Mouse (Mus musculus) hindbrain, embryonic 13.5 days (tissue): ENCODE measurements around the gene Fam92b. TPM values are rescaled to one million over a fixed set of nuclear protein-coding genes. Genes with fewer than 3 reads are reported as not detected.

Experiments
- ATAC-seq: fragments of 200-750 bp; cut with Nextera tagmentation; 2 replicates; pipeline ENCODE4 v1.8.0; 2017; ENCODE audit warnings: moderate TSS enrichment; ENCODE audit not compliant: low FRiP score
- H3K27ac ChIP-seq: fragments of 300-500 bp; sonication (generic); 2 replicates; pipeline ENCODE4 v1.5.1; 2015; ENCODE audit warnings: inconsistent platforms, mild to moderate bottlenecking, moderate library complexity
- H3K27me3 ChIP-seq: fragments of 300-500 bp; sonication (generic); 2 replicates; pipeline ENCODE4 v1.6.1; 2015; ENCODE audit warnings: mild to moderate bottlenecking, inconsistent platforms
- H3K36me3 ChIP-seq: fragments of 300-500 bp; sonication (generic); 2 replicates; pipeline ENCODE4 v1.6.1; 2015; ENCODE audit warnings: mild to moderate bottlenecking, inconsistent platforms
- H3K4me1 ChIP-seq: fragments of 300-500 bp; sonication (generic); replicated peaks from 2 replicates; pipeline ENCODE4 v1.6.1; 2015; ENCODE audit warnings: inconsistent platforms
- H3K4me2 ChIP-seq: fragments of 300-500 bp; sonication (generic); 2 replicates; pipeline ENCODE4 v1.6.1; 2015; ENCODE audit warnings: inconsistent platforms, mild to moderate bottlenecking, moderate library complexity
- H3K4me3 ChIP-seq: fragments of 300-500 bp; sonication (generic); 2 replicates; pipeline ENCODE4 v1.5.1; 2015; ENCODE audit warnings: mild to moderate bottlenecking, inconsistent platforms
- H3K9ac ChIP-seq: fragments of 300-500 bp; sonication (generic); 2 replicates; pipeline ENCODE4 v1.6.1; 2015; ENCODE audit warnings: mild to moderate bottlenecking, inconsistent platforms
- H3K9me3 ChIP-seq: fragments of 300-500 bp; sonication (generic); 2 replicates; pipeline ENCODE4 v1.6.1; 2016; ENCODE audit warnings: inconsistent platforms
- WGBS: fragments of 180-500 bp; shearing (Covaris S2); methylation state at CpG from one replicate; pipeline ENCODE4 v1.1.7; 2015; 5-methylcytosine and 5-hydroxymethylcytosine counted together
- polyA plus RNA-seq: library from polyadenylated mRNA; unstranded; fragments of >200 nt; fragmentation: Nextera tagmentation; extraction: Ambion mirVana; gene quantifications from 2 replicates; pipeline ENCODE4 v1.2.1, GENCODE M21; 2015

Gene Fam92b
- polyA plus RNA-seq, 1 experiment from 2014 or later: 2.6 TPM

DNA sequence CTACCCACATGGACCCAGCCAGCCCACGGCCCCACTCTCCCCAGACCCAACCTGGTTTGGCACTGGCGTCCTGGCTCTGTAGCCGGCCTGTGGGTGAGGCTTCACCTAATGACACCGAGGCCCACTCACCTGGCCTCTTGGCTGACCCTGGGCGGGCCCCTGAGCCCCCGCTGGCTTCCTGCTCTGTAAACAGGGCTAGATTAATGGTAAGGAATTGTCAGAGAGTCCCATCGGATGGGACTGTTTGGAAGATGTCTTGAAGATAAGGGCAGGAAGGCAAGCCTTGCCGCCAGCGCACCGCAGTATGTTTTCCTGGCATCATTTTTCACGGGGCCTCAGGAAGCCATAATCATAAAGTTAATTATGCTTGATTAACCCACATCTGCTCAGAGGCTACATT is 30.8 kb upstream of the Fam92b start:
- Histone ChIP-seq H3K27me3 (0 out of 2 replicates have a peak, but pooled peaks cover 11% of the 10 kb centered on the region), H3K9ac (no peak overlapping the region)
- 64% methylated on average over 11 of the region's 11 CpGs for WGBS

GRCm38 (mm10) chr8:120207364-120207763 is 30.1 kb upstream of the Fam92b start:
- no peak overlapping the region for H3K4me3 ChIP-seq
- no peaks in the 10 kb centered on the region for H3K9me3 ChIP-seq
- no peak overlapping the region for H3K4me2 ChIP-seq
- WGBS: 87% methylated on average over 8 of the region's 8 CpGs
- H3K27me3 ChIP-seq: 0 out of 2 replicates have a peak, but pooled peaks cover 8% of the 10 kb centered on the region
- ATAC-seq: no peak
- H3K36me3 ChIP-seq: no peaks in the 10 kb centered on the region
- no peak overlapping the region for H3K9ac ChIP-seq
- H3K27ac ChIP-seq: no peak overlapping the region
- H3K4me1 ChIP-seq: peaks cover 25% of the 10 kb centered on the region

More for the DNA sequence above, 30.8 kb upstream of the Fam92b start:
- peaks cover 25% of the 10 kb centered on the region for H3K4me1 ChIP-seq
- H3K4me3 ChIP-seq: no peak overlapping the region
- no peaks in the 10 kb centered on the region for H3K9me3 ChIP-seq
- H3K4me2 ChIP-seq: no peak overlapping the region
- H3K27ac ChIP-seq: 0 out of 2 replicates have a peak overlapping the region, but pooled peaks have one; percentile 9
- H3K36me3 ChIP-seq: no peaks in the 10 kb centered on the region
- ATAC-seq: no peak

DNA sequence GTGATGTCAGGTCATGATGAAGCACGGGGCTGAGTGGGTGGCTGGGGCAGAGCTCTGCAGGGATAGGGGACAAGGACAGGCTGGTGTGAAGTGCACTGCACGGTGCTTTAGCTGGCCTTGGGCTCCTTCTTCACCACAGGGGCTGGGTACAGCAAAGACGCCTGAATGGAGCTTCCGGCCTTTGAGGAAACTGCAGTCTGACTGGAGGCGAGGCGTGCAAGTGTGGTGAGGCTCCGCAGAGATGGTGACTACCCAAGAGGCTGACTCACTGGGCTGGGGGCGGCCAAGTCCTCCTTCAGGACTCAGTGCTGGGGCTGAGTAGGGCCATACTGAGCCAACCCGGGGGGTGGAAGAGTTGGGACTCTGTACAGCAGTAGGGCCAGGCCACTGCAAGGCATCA is 28.6 kb upstream of the Fam92b start:
- H3K36me3 ChIP-seq: no peaks in the 10 kb centered on the region
- no peak overlapping the region for H3K9ac ChIP-seq
- H3K27me3 ChIP-seq: 0 out of 2 replicates have a peak, but pooled peaks cover 8% of the 10 kb centered on the region
- WGBS: 90% methylated on average over 9 of the region's 9 CpGs
- no peaks in the 10 kb centered on the region for H3K9me3 ChIP-seq
- no peak overlapping the region for H3K27ac ChIP-seq
- ATAC-seq: no peak
- H3K4me2 ChIP-seq: no peak overlapping the region
- peaks cover 22% of the 10 kb centered on the region for H3K4me1 ChIP-seq
- no peak overlapping the region for H3K4me3 ChIP-seq

- 70% methylated on average over 7 of the region's 7 CpGs for WGBS
- peaks cover 16% of the 10 kb centered on the region for H3K4me1 ChIP-seq
- no peak for ATAC-seq
Observed at GRCm38 (mm10) chr8:120204736-120205360, 27.6 kb upstream of the Fam92b start.

GRCm38 (mm10) chr8:120202546-120202945 is 25.3 kb upstream of the Fam92b start:
- H3K36me3 ChIP-seq: no peaks in the 10 kb centered on the region
- 0 out of 2 replicates have a peak, but pooled peaks cover 3% of the 10 kb centered on the region for H3K27me3 ChIP-seq
- no peak overlapping the region for H3K4me3 ChIP-seq
- H3K9me3 ChIP-seq: no peaks in the 10 kb centered on the region
- H3K4me1 ChIP-seq: peaks cover 8% of the 10 kb centered on the region; the same call in 1 of the 2 replicates
- no peak overlapping the region for H3K9ac ChIP-seq
- no peak overlapping the region for H3K27ac ChIP-seq
- ATAC-seq: no peak
- WGBS: 69% methylated on average over 3 of the region's 3 CpGs
- no peak overlapping the region for H3K4me2 ChIP-seq

More at GRCm38 (mm10) chr8:120204736-120205360, 27.6 kb upstream of the Fam92b start:
- Histone ChIP-seq H3K27me3 (0 out of 2 replicates have a peak, but pooled peaks cover 5% of the 10 kb centered on the region), H3K4me2 (no peak overlapping the region), H3K27ac (no peak overlapping the region), H3K9ac (no peak overlapping the region), H3K9me3 (no peaks in the 10 kb centered on the region), H3K4me3 (no peak overlapping the region), H3K36me3 (no peaks in the 10 kb centered on the region)

DNA sequence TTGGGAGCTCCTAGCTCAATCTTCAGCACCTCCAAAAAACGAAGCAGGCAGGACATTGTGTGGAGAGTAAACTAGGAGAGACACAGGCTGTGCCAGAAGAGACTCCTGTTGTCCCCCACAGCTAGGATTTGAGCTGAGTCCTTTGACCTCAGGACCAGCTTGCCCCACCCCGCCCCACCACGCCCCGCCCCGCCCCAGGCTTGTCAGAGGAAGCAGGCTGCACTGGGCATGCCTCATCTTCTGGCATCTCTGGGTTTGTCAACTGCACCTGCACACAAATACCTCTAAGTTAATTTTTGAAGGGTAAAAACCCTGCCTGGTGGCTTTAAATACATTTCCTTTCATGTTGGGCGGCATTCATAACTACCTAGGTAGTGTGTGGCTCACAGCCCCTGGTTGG is 24.1 kb upstream of the Fam92b start:
- no peaks in the 10 kb centered on the region for H3K36me3 ChIP-seq
- H3K27ac ChIP-seq: no peak overlapping the region
- no peak overlapping the region for H3K4me3 ChIP-seq
- H3K4me1 ChIP-seq: peaks cover 8% of the 10 kb centered on the region; the same call in 1 of the 2 replicates
- H3K9ac ChIP-seq: no peak overlapping the region
- whole genome bisulfite sequencing: 85% methylated on average over 6 of the region's 6 CpGs
- no peak for ATAC-seq
- H3K27me3 ChIP-seq: 0 out of 2 replicates have a peak, but pooled peaks cover 3% of the 10 kb centered on the region
- H3K4me2 ChIP-seq: no peak overlapping the region
- no peaks in the 10 kb centered on the region for H3K9me3 ChIP-seq

- no peak overlapping the region for H3K9ac ChIP-seq
- H3K4me1 ChIP-seq: peaks cover 20% of the 10 kb centered on the region
- ATAC-seq: no peak
- H3K4me2 ChIP-seq: no peak overlapping the region
- 0 out of 2 replicates have a peak, but pooled peaks cover 5% of the 10 kb centered on the region for H3K27me3 ChIP-seq
- WGBS: 97% methylated on average over 5 of the region's 5 CpGs
- H3K9me3 ChIP-seq: 0 out of 2 replicates have a peak, but pooled peaks cover 3% of the 10 kb centered on the region
- peak overlapping the region; percentile 86 for H3K27ac ChIP-seq
- H3K36me3 ChIP-seq: no peaks in the 10 kb centered on the region
- no peak overlapping the region for H3K4me3 ChIP-seq
Observed at GRCm38 (mm10) chr8:120192118-120192517, 14.9 kb upstream of the Fam92b start.

GRCm38 (mm10) chr8:120191633-120192032 is 14.4 kb upstream of the Fam92b start:
- H3K4me3 ChIP-seq: no peak overlapping the region
- no peak for ATAC-seq
- no peak overlapping the region for H3K4me2 ChIP-seq
- H3K4me1 ChIP-seq: peaks cover 25% of the 10 kb centered on the region
- H3K27me3 ChIP-seq: 0 out of 2 replicates have a peak, but pooled peaks cover 5% of the 10 kb centered on the region
- H3K9me3 ChIP-seq: 0 out of 2 replicates have a peak, but pooled peaks cover 3% of the 10 kb centered on the region
- no peaks in the 10 kb centered on the region for H3K36me3 ChIP-seq
- peak overlapping the region; percentile 58; the same call in 1 of the 2 replicates for H3K9ac ChIP-seq
- peak overlapping the region; percentile 86 for H3K27ac ChIP-seq
- 75% methylated on average over 5 of the region's 5 CpGs for WGBS

DNA sequence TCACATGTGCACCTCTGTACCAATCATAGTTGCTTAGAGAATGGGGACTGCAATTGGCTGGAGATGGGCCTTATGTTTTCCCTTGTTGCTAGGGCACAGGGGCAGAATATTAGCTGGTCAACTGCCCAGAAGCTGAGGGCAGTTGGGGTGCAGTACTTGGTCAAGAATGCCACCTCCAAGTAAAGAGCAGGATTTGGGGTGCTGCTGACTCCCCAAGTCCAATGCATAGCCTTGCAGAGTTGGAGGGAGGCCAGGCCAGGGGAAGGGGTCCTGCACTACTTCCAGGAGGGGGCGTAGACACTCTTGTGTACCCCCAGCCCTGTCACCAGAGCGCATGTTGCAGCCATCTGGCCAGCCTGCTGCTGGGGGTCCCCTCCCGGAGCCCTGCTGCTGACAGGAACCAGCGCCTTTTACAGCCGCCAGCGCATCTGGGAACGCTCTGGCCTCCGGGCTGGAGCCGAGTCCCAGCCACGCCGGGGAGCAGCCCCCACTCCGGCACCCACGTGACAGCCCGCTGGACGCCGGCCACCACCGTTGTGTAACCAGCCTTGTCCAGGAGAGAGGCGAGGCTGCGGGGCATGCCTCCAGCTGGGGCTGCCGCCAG is 13.6 kb upstream of the Fam92b start:
- Histone ChIP-seq H3K27me3 (0 out of 2 replicates have a peak, but pooled peaks cover 5% of the 10 kb centered on the region), H3K4me1 (peaks cover 32% of the 10 kb centered on the region), H3K9me3 (0 out of 2 replicates have a peak, but pooled peaks cover 3% of the 10 kb centered on the region), H3K36me3 (no peaks in the 10 kb centered on the region), H3K27ac (peak overlapping the region; percentile 86), H3K4me3 (peak overlapping the region; percentile 15), H3K4me2 (peak overlapping the region; percentile 48), H3K9ac (peak overlapping the region; percentile 58)
- ATAC-seq: peak; percentile 79
- 29% methylated on average over 20 of the region's 20 CpGs for WGBS

DNA sequence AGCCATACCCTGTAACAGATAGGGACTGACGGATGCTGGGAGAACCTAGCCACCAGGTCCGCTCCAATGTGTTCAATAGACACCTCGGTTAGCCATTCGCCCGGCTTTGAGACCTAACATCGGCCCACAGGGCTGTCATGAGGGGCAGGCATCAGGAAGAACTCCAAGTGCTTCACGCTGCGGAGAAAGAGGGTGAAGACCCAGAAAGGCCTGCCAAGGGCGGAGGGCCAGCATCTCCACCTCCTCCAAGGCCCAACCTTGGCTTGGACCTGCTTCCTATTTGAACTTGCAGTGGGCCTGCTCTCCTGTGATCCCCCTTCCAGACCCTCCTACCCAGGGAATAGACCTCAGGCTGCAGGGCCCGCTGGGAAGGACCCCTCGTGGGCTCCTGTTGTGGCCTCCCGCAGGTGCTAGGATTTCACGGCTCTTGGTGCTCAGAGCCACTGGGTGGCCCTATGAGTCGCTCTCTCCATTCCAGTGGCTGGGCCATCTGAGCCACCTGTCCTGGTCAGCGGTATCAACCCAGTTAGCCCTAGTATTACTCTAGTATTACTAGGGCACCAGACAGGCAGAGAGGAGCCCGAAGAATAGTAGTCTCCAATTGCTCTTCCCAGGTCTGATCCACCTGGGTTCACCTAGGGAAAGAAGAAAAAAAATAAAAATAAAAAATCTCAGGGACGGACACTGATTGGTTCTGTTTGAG is 13.0 kb upstream of the Fam92b start:
- Histone ChIP-seq H3K4me1 (peaks cover 39% of the 10 kb centered on the region), H3K9ac (no peak overlapping the region; the same call in 1 of the 2 replicates), H3K27ac (peak overlapping the region; percentile 60), H3K27me3 (0 out of 2 replicates have a peak, but pooled peaks cover 5% of the 10 kb centered on the region), H3K9me3 (0 out of 2 replicates have a peak, but pooled peaks cover 3% of the 10 kb centered on the region), H3K4me3 (no peak overlapping the region), H3K36me3 (no peaks in the 10 kb centered on the region), H3K4me2 (no peak overlapping the region)
- 0 out of 2 replicates have a peak, but pooled peaks have one; percentile 7 for ATAC-seq
- WGBS: 83% methylated on average over 17 of the region's 17 CpGs

DNA sequence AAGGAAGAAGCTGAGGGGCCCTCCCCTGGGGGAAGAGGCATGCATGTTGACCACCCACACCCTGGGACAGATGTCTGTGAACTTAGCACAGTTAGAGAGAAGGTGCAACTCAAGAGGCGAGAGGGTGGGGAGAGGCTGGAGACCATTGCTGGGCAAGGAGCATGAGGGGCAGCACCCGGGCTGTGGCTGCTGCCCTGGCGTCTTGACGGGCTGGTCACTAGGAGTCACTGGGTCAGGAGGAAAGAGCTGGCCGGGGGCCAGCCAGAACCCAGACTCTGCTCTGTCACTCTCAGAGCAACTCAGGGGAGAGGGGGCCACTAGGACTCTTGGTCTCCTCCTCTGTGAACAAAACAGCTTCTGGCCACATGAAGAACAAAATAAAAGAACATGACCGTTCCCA is 12.2 kb upstream of the Fam92b start:
- WGBS: 86% methylated on average over 6 of the region's 6 CpGs
- no peak overlapping the region for H3K4me3 ChIP-seq

GRCm38 (mm10) chr8:120188510-120188909 is 11.2 kb upstream of the Fam92b start:
- no peak overlapping the region for H3K4me3 ChIP-seq
- 0 out of 2 replicates have a peak, but pooled peaks cover 5% of the 10 kb centered on the region for H3K27me3 ChIP-seq
- H3K9me3 ChIP-seq: 0 out of 2 replicates have a peak, but pooled peaks cover 3% of the 10 kb centered on the region
- no peak for ATAC-seq
- peaks cover 55% of the 10 kb centered on the region for H3K4me1 ChIP-seq
- 83% methylated on average over 6 of the region's 6 CpGs for WGBS
- H3K4me2 ChIP-seq: no peak overlapping the region
- no peak overlapping the region for H3K27ac ChIP-seq
- no peaks in the 10 kb centered on the region for H3K36me3 ChIP-seq
- no peak overlapping the region for H3K9ac ChIP-seq

More for the DNA sequence above, 12.2 kb upstream of the Fam92b start:
- Histone ChIP-seq H3K4me2 (no peak overlapping the region), H3K27ac (no peak overlapping the region), H3K4me1 (peaks cover 47% of the 10 kb centered on the region), H3K9me3 (0 out of 2 replicates have a peak, but pooled peaks cover 3% of the 10 kb centered on the region), H3K9ac (no peak overlapping the region), H3K36me3 (no peaks in the 10 kb centered on the region), H3K27me3 (0 out of 2 replicates have a peak, but pooled peaks cover 5% of the 10 kb centered on the region)
- no peak for ATAC-seq
